Mouse (Mus musculus) thymus, postnatal 25 days (tissue): ENCODE measurements around the gene Apba1.

ENCODE experiments used
- DNase-seq: peaks from one replicate; pipeline ENCODE4 v3.0.0; 2022

The Apba1 gene

GRCm38 (mm10) chr19:23807371-23807770, 48.7 kb downstream of the Apba1 start:
- DNase-seq: no peak

- DNase-seq: no peak
These were observed 50.5 kb downstream of the Apba1 start for GRCm38 (mm10) chr19:23809236-23809635.

- no peak for DNase-seq
These were observed 51.8 kb downstream of the Apba1 start for GRCm38 (mm10) chr19:23810512-23810911.

- DNase-seq: no peak
These were observed 52.3 kb downstream of the Apba1 start for GRCm38 (mm10) chr19:23810976-23811375.

GRCm38 (mm10) chr19:23816762-23817161, 58.1 kb downstream of the Apba1 start:
- DNase-seq: no peak

- no peak for DNase-seq
These were observed 58.5 kb downstream of the Apba1 start for GRCm38 (mm10) chr19:23817196-23817595.

GRCm38 (mm10) chr19:23819882-23820281, 61.2 kb downstream of the Apba1 start:
- no peak for DNase-seq

GRCm38 (mm10) chr19:23822497-23822896, 63.8 kb downstream of the Apba1 start:
- DNase-seq: no peak

- DNase-seq: no peak
These were observed 64.8 kb downstream of the Apba1 start for GRCm38 (mm10) chr19:23823533-23823932.

GRCm38 (mm10) chr19:23826251-23826650, 67.6 kb downstream of the Apba1 start:
- no peak for DNase-seq

GRCm38 (mm10) chr19:23830761-23831160, 72.1 kb downstream of the Apba1 start:
- no peak for DNase-seq

- DNase-seq: no peak
These were observed 75.3 kb downstream of the Apba1 start for GRCm38 (mm10) chr19:23833685-23834682.

GRCm38 (mm10) chr19:23834721-23835120, 76.0 kb downstream of the Apba1 start:
- DNase-seq: no peak

GRCm38 (mm10) chr19:23855832-23856231, 97.1 kb downstream of the Apba1 start:
- DNase-seq: no peak

- DNase-seq: no peak
These were observed 99.4 kb downstream of the Apba1 start for GRCm38 (mm10) chr19:23858091-23858490.

- DNase-seq: no peak
These were observed 100.1 kb downstream of the Apba1 start for GRCm38 (mm10) chr19:23858781-23859180.

- peak; percentile 7 for DNase-seq
These were observed 101.6 kb downstream of the Apba1 start for GRCm38 (mm10) chr19:23860151-23860820.

GRCm38 (mm10) chr19:23862736-23863135, 104.0 kb downstream of the Apba1 start:
- DNase-seq: no peak

GRCm38 (mm10) chr19:23863959-23864358, 105.3 kb downstream of the Apba1 start:
- DNase-seq: no peak

- DNase-seq: no peak
These were observed 107.4 kb downstream of the Apba1 start for GRCm38 (mm10) chr19:23866045-23866444.

- DNase-seq: no peak
These were observed 108.4 kb downstream of the Apba1 start for GRCm38 (mm10) chr19:23867052-23867451.

- no peak for DNase-seq
These were observed 108.9 kb downstream of the Apba1 start for GRCm38 (mm10) chr19:23867589-23867988.

- DNase-seq: no peak
These were observed 115.8 kb downstream of the Apba1 start for GRCm38 (mm10) chr19:23874502-23874901.

- no peak for DNase-seq
These were observed 117.1 kb downstream of the Apba1 start for GRCm38 (mm10) chr19:23875819-23876218.
